Mouse (Mus musculus) lung, adult 2 months (tissue): Measurements from ENCODE around the gene Cygb. TPM values are rescaled to one million over a fixed set of nuclear protein-coding genes. Genes with fewer than 3 reads are reported as not detected.
"Not testable (repeated sequence)": the region's sequence is repeated elsewhere in the genome, so short reads cannot be mapped to it uniquely, and the experiment has no call there.

Experiments used
- DNase-seq: peaks from one replicate; pipeline ENCODE4 v3.0.0; 2022
- H3K4me1 ChIP-seq: fragments of 200-500 bp; 2 replicates; pipeline ENCODE4 v1.6.1; 2011; ENCODE audit warnings: low read length; ENCODE audit not compliant: control insufficient read depth, insufficient read depth
- H3K4me3 ChIP-seq: fragments of 200-500 bp; replicated peaks from 2 replicates; pipeline ENCODE3; 2011; ENCODE audit warnings: low read depth, mild to moderate bottlenecking, control low read depth, low read length; ENCODE audit errors: extremely low read depth
- CTCF ChIP-seq: fragments of 200-500 bp; IDR thresholded peaks from 2 replicates; pipeline ENCODE4 v1.5.1; 2011; ENCODE audit warnings: mild to moderate bottlenecking, low read length, control low read depth; ENCODE audit not compliant: insufficient read depth
- POLR2A ChIP-seq: fragments of 200-500 bp; IDR thresholded peaks from 2 replicates; pipeline ENCODE4 v1.6.1; 2011; ENCODE audit warnings: low read depth, mild to moderate bottlenecking, control low read depth, low read length, borderline replicate concordance; ENCODE audit errors: extremely low read depth
- whole genome bisulfite sequencing: fragments of 180-500 bp; shearing (Covaris S2); methylation state at CpG from one replicate; pipeline ENCODE4 v1.1.7; 2018; 5-methylcytosine and 5-hydroxymethylcytosine counted together
- polyA plus RNA-seq: library from polyadenylated mRNA; depleted of rRNA; stranded (reverse); fragments of >200 nt; gene quantifications from 2 replicates; pipeline ENCODE4 v1.2.3, GENCODE M21; 2012

Gene Cygb
- polyA plus RNA-seq, 1 experiment: 33.6 TPM

GRCm38 (mm10) chr11:116687897-116688296 is 33.8 kb upstream of the Cygb start:
- no peak for TF ChIP-seq POLR2A
- TF ChIP-seq CTCF: no peak
- no peak overlapping the region for H3K4me3 ChIP-seq
- WGBS: 63% methylated on average over 8 of the region's 8 CpGs
- peaks cover 2% of the 10 kb centered on the region; the same call in 1 of the 2 replicates for H3K4me1 ChIP-seq
- no peak for DNase-seq

GRCm38 (mm10) chr11:116685729-116686128 is 31.6 kb upstream of the Cygb start:
- no peak for DNase-seq
- TF ChIP-seq CTCF: no peak
- no peak for TF ChIP-seq POLR2A
- Histone ChIP-seq H3K4me3 (no peak overlapping the region), H3K4me1 (peaks cover 2% of the 10 kb centered on the region; the same call in 1 of the 2 replicates)
- 70% methylated on average over 9 of the region's 9 CpGs for WGBS

GRCm38 (mm10) chr11:116683777-116684176 is 29.7 kb upstream of the Cygb start:
- 66% methylated on average over 4 of the region's 4 CpGs for WGBS
- H3K4me1 ChIP-seq: no peaks in the 10 kb centered on the region
- no peak for TF ChIP-seq POLR2A
- no peak for TF ChIP-seq CTCF
- no peak for DNase-seq
- no peak overlapping the region for H3K4me3 ChIP-seq

- DNase-seq: no peak
- no peak overlapping the region for H3K4me3 ChIP-seq
- no peaks in the 10 kb centered on the region for H3K4me1 ChIP-seq
- no peak for TF ChIP-seq POLR2A
- no peak for TF ChIP-seq CTCF
- 55% methylated on average over 14 of the region's 14 CpGs for WGBS
Measured at GRCm38 (mm10) chr11:116682501-116683144, 28.5 kb upstream of the Cygb start.

GRCm38 (mm10) chr11:116681147-116681546 is 27.0 kb upstream of the Cygb start:
- TF ChIP-seq POLR2A (no peak), CTCF (no peak)
- Histone ChIP-seq H3K4me3 (no peak overlapping the region), H3K4me1 (no peaks in the 10 kb centered on the region)
- WGBS: 59% methylated on average over 4 of the region's 4 CpGs
- DNase-seq: no peak

GRCm38 (mm10) chr11:116680321-116681091 is 26.4 kb upstream of the Cygb start:
- no peak for DNase-seq
- WGBS: 79% methylated on average over 24 of the region's 24 CpGs
- no peaks in the 10 kb centered on the region for H3K4me1 ChIP-seq
- no peak for TF ChIP-seq POLR2A
- no peak for TF ChIP-seq CTCF
- H3K4me3 ChIP-seq: no peak overlapping the region

- 84% methylated on average over 6 of the region's 6 CpGs for WGBS
- no peak for TF ChIP-seq POLR2A
Measured at GRCm38 (mm10) chr11:116679148-116679547, 25.0 kb upstream of the Cygb start.

GRCm38 (mm10) chr11:116677711-116678441 is 23.8 kb upstream of the Cygb start:
- Histone ChIP-seq H3K4me3 (no peak overlapping the region), H3K4me1 (no peaks in the 10 kb centered on the region; the same call in 1 of the 2 replicates)
- DNase-seq: no peak
- TF ChIP-seq POLR2A (no peak), CTCF (no peak)
- WGBS: 61% methylated on average over 8 of the region's 8 CpGs

More at GRCm38 (mm10) chr11:116679148-116679547, 25.0 kb upstream of the Cygb start:
- H3K4me1 ChIP-seq: no peaks in the 10 kb centered on the region
- DNase-seq: no peak
- H3K4me3 ChIP-seq: no peak overlapping the region

GRCm38 (mm10) chr11:116676175-116676976 is 22.3 kb upstream of the Cygb start:
- TF ChIP-seq CTCF (no peak), POLR2A (no peak)
- Histone ChIP-seq H3K4me3 (no peak overlapping the region), H3K4me1 (peaks cover 3% of the 10 kb centered on the region)
- WGBS: 81% methylated on average over 14 of the region's 14 CpGs
- DNase-seq: no peak

- WGBS: 50% methylated on average over 6 of the region's 6 CpGs
- not testable (repeated sequence) for DNase-seq, H3K4me1 ChIP-seq, H3K4me3 ChIP-seq
Measured at GRCm38 (mm10) chr11:116675429-116675828, 21.3 kb upstream of the Cygb start.
